Mouse (Mus musculus) liver, adult 10 weeks (tissue): ENCODE data around the gene Hist1h2bf. TPM values are rescaled to one million over a fixed set of nuclear protein-coding genes. Genes with fewer than 3 reads are reported as not detected.

Experiments used
- polyA plus RNA-seq: library from polyadenylated mRNA; stranded (reverse); fragments of 350-450 nt; fragmentation: Illumina TruSeq; extraction: RNeasy Lipid Tissue Mini Kit (QIAGEN cat#74804); gene quantifications from one replicate; pipeline ENCODE4 v1.2.3, GENCODE M21; 2014; ENCODE audit warnings: low read depth, low replicate concordance

The Hist1h2bf gene
- polyA plus RNA-seq, 1 experiment from 2014 or later, result not detected

Other genes starting within 250 kb of the Hist1h2bf start
- 23.5 TPM for gene Zfp322a, start 205.0 kb downstream of the Hist1h2bf start, polyA plus RNA-seq
- 1.7 TPM for gene Abt1, start 150.3 kb downstream of the Hist1h2bf start, polyA plus RNA-seq
- gene Btn1a1, start 108.3 kb downstream of the Hist1h2bf start, polyA plus RNA-seq, result not detected
- not detected for gene Btn2a2, start 85.3 kb downstream of the Hist1h2bf start, polyA plus RNA-seq
- gene Hist1h4h, start 43.1 kb downstream of the Hist1h2bf start, polyA plus RNA-seq, result not detected
- gene Hist1h2af, start 40.3 kb downstream of the Hist1h2bf start, polyA plus RNA-seq, result not detected
- not detected for gene Hist1h3g, start 38.8 kb downstream of the Hist1h2bf start, polyA plus RNA-seq
- 0.37 TPM for gene Hist1h2bh, start 30.8 kb downstream of the Hist1h2bf start, polyA plus RNA-seq
- not detected for gene Hist1h3f, start 30.1 kb downstream of the Hist1h2bf start, polyA plus RNA-seq
- not detected for gene Hist1h4f, start 22.5 kb downstream of the Hist1h2bf start, polyA plus RNA-seq
- gene Hist1h1d, start 20.9 kb downstream of the Hist1h2bf start, polyA plus RNA-seq, result 0.19 TPM
- not detected for gene Hist1h3e, start 11.8 kb downstream of the Hist1h2bf start, polyA plus RNA-seq
- gene Hist1h2ae, start 3.0 kb downstream of the Hist1h2bf start, polyA plus RNA-seq, result not detected
- not detected for gene Hist1h2bg, start 2.8 kb downstream of the Hist1h2bf start, polyA plus RNA-seq
- not detected for gene Hist1h2ad, start 185 bp upstream of the Hist1h2bf start, polyA plus RNA-seq
- gene Hist1h3d, start 1.6 kb upstream of the Hist1h2bf start, polyA plus RNA-seq, result not detected
- gene Hist1h4d, start 7.4 kb upstream of the Hist1h2bf start, polyA plus RNA-seq, result not detected
- 0.95 TPM for gene Hist1h2be, start 46.9 kb upstream of the Hist1h2bf start, polyA plus RNA-seq
- gene Hist1h1e, start 48.4 kb upstream of the Hist1h2bf start, polyA plus RNA-seq, result 0.45 TPM
- 0.56 TPM for gene Hist1h2ac, start 109.8 kb upstream of the Hist1h2bf start, polyA plus RNA-seq
- gene Hist1h2bc, start 110.0 kb upstream of the Hist1h2bf start, polyA plus RNA-seq, result 195 TPM
- gene Hist1h1t, start 121.6 kb upstream of the Hist1h2bf start, polyA plus RNA-seq, result not detected
- gene Hist1h4c, start 124.3 kb upstream of the Hist1h2bf start, polyA plus RNA-seq, result 0.72 TPM
- 40.9 TPM for gene Hfe, start 136.7 kb upstream of the Hist1h2bf start, polyA plus RNA-seq
- 9.8 TPM for gene Hist1h1c, start 164.6 kb upstream of the Hist1h2bf start, polyA plus RNA-seq
- gene Hist1h3c, start 171.4 kb upstream of the Hist1h2bf start, polyA plus RNA-seq, result not detected
- not detected for gene Hist1h2bb, start 172.5 kb upstream of the Hist1h2bf start, polyA plus RNA-seq
- not detected for gene Hist1h2ab, start 176.9 kb upstream of the Hist1h2bf start, polyA plus RNA-seq
- not detected for gene Hist1h3b, start 178.1 kb upstream of the Hist1h2bf start, polyA plus RNA-seq
- not detected for gene Hist1h4b, start 182.8 kb upstream of the Hist1h2bf start, polyA plus RNA-seq
- not detected for gene Hist1h4a, start 187.0 kb upstream of the Hist1h2bf start, polyA plus RNA-seq
- gene Hist1h3a, start 188.2 kb upstream of the Hist1h2bf start, polyA plus RNA-seq, result not detected
- gene Hist1h1a, start 189.5 kb upstream of the Hist1h2bf start, polyA plus RNA-seq, result not detected
- not detected for gene Trim38, start 195.7 kb upstream of the Hist1h2bf start, polyA plus RNA-seq
- gene Slc17a2, start 232.8 kb upstream of the Hist1h2bf start, polyA plus RNA-seq, result 190 TPM